Mouse (Mus musculus) hindbrain, embryonic 11.5 days (tissue): Measurements from ENCODE around the gene Prickle1. TPM values are rescaled to one million over a fixed set of nuclear protein-coding genes. Genes with fewer than 3 reads are reported as not detected.

ENCODE experiments used
- ATAC-seq: fragments of 200-750 bp; cut with Nextera tagmentation; 2 replicates; pipeline ENCODE4 v1.8.0; 2017; ENCODE audit warnings: mild to moderate bottlenecking, moderate TSS enrichment, moderate library complexity; ENCODE audit not compliant: low FRiP score
- DNase-seq: peaks from one replicate; pipeline ENCODE4 v3.0.0-alpha.2; 2015; ENCODE audit warnings: low spot score
- H3K27ac ChIP-seq: fragments of 300-500 bp; sonication (generic); 2 replicates; pipeline ENCODE4 v1.5.1; 2014; ENCODE audit warnings: mild to moderate bottlenecking, low read depth, low read length
- H3K27me3 ChIP-seq: fragments of 300-500 bp; sonication (generic); 2 replicates; pipeline ENCODE4 v1.6.1; 2014; ENCODE audit warnings: mild to moderate bottlenecking, low read length, moderate library complexity, mixed read lengths; ENCODE audit not compliant: control insufficient read depth, insufficient read depth
- H3K36me3 ChIP-seq: fragments of 300-500 bp; sonication (generic); 2 replicates; pipeline ENCODE4 v1.6.1; 2014; ENCODE audit warnings: mild to moderate bottlenecking, low read length, moderate library complexity, mixed read lengths; ENCODE audit not compliant: control insufficient read depth, insufficient read depth
- H3K4me1 ChIP-seq: fragments of 300-500 bp; sonication (generic); replicated peaks from 2 replicates; pipeline ENCODE4 v1.6.1; 2014; ENCODE audit warnings: low read length, mixed read lengths; ENCODE audit not compliant: control insufficient read depth, insufficient read depth
- H3K4me2 ChIP-seq: fragments of 300-500 bp; sonication (generic); replicated peaks from 2 replicates; pipeline ENCODE4 v1.6.1; 2014; ENCODE audit warnings: mild to moderate bottlenecking, low read depth, low read length
- H3K4me3 ChIP-seq: fragments of 300-500 bp; sonication (generic); 2 replicates; pipeline ENCODE4 v1.5.1; 2014; ENCODE audit warnings: low read depth, low read length
- H3K9ac ChIP-seq: fragments of 300-500 bp; sonication (generic); 2 replicates; pipeline ENCODE4 v1.6.1; 2014; ENCODE audit warnings: low read depth, low read length
- H3K9me3 ChIP-seq: fragments of 300-500 bp; sonication (generic); 2 replicates; pipeline ENCODE4 v1.6.1; 2016; ENCODE audit warnings: low read length; ENCODE audit not compliant: control insufficient read depth
- WGBS: fragments of 180-500 bp; shearing (Covaris S2); extraction: QIAGEN DNeasy Blood & Tissue Kit; methylation state at CpG from one replicate; pipeline ENCODE4 v1.1.7; 2014; 5-methylcytosine and 5-hydroxymethylcytosine counted together
- polyA plus RNA-seq: library from polyadenylated mRNA; unstranded; fragments of >200 nt; fragmentation: Nextera tagmentation; extraction: Ambion mirVana; gene quantifications from 2 replicates; pipeline ENCODE4 v1.2.1, GENCODE M21; 2014

The Prickle1 gene
- polyA plus RNA-seq, 1 experiment from 2014 or later: 17.7 TPM

- H3K4me1 ChIP-seq: no peaks in the 10 kb centered on the region
- no peak overlapping the region for H3K9ac ChIP-seq
- DNase-seq: no peak
- no peak overlapping the region for H3K4me3 ChIP-seq
- ATAC-seq: no peak
- WGBS: 88% methylated on average over 4 of the region's 4 CpGs
- no peak overlapping the region for H3K27ac ChIP-seq
- H3K27me3 ChIP-seq: no peaks in the 10 kb centered on the region
- no peak overlapping the region for H3K4me2 ChIP-seq
- H3K36me3 ChIP-seq: no peaks in the 10 kb centered on the region
- no peaks in the 10 kb centered on the region for H3K9me3 ChIP-seq
These were observed 106.1 kb downstream of the Prickle1 start for GRCm38 (mm10) chr15:93489597-93489996.

DNA sequence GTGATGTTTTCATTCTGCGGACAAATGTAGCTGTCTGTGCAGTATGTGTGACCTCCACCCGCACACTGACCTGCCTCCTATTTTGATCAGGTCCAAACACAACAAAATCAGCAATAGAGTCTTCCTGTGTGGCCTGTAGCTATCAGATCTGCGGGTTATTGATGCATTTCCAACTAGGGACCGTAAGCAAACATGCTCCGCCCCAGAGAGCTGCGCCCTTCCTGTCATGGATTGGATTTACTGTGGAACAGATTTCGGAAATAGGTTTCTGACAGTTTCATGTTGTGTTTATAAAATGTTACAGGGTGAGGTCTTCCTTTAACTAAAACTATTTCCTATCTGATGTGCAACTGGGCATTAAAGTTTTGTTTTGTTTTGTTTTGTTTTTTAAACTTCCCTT lies 109.6 kb downstream of the Prickle1 start:
- ATAC-seq (no peak), DNase-seq (no peak)
- no peak overlapping the region for H3K4me3 ChIP-seq
- H3K4me2 ChIP-seq: no peak overlapping the region
- 86% methylated on average over 7 of the region's 7 CpGs for WGBS
- no peak overlapping the region for H3K9ac ChIP-seq
- H3K27me3 ChIP-seq: no peaks in the 10 kb centered on the region
- no peaks in the 10 kb centered on the region for H3K9me3 ChIP-seq
- no peaks in the 10 kb centered on the region for H3K4me1 ChIP-seq
- H3K36me3 ChIP-seq: no peaks in the 10 kb centered on the region
- H3K27ac ChIP-seq: no peak overlapping the region

- H3K9me3 ChIP-seq: no peaks in the 10 kb centered on the region
- DNase-seq (no peak), ATAC-seq (no peak)
- H3K27ac ChIP-seq: no peak overlapping the region
- WGBS: 84% methylated on average over 3 of the region's 3 CpGs
- H3K27me3 ChIP-seq: no peaks in the 10 kb centered on the region
- H3K4me3 ChIP-seq: no peak overlapping the region
- H3K4me2 ChIP-seq: no peak overlapping the region
- no peaks in the 10 kb centered on the region for H3K36me3 ChIP-seq
- no peak overlapping the region for H3K9ac ChIP-seq
- no peaks in the 10 kb centered on the region for H3K4me1 ChIP-seq
These were observed 110.4 kb downstream of the Prickle1 start for GRCm38 (mm10) chr15:93485252-93485651.

GRCm38 (mm10) chr15:93484261-93484710 lies 111.4 kb downstream of the Prickle1 start:
- Histone ChIP-seq H3K9me3 (no peaks in the 10 kb centered on the region), H3K27ac (no peak overlapping the region), H3K4me3 (no peak overlapping the region), H3K9ac (no peak overlapping the region), H3K4me2 (no peak overlapping the region), H3K27me3 (no peaks in the 10 kb centered on the region), H3K36me3 (no peaks in the 10 kb centered on the region), H3K4me1 (no peaks in the 10 kb centered on the region)
- 88% methylated on average over 7 of the region's 7 CpGs for WGBS
- DNase-seq: no peak
- ATAC-seq: no peak

- ATAC-seq (no peak), DNase-seq (no peak)
- no peak overlapping the region for H3K4me3 ChIP-seq
- no peak overlapping the region for H3K9ac ChIP-seq
- H3K4me2 ChIP-seq: no peak overlapping the region
- no peaks in the 10 kb centered on the region for H3K27me3 ChIP-seq
- WGBS: 91% methylated on average over 10 of the region's 10 CpGs
- no peaks in the 10 kb centered on the region for H3K4me1 ChIP-seq
- H3K9me3 ChIP-seq: no peaks in the 10 kb centered on the region
- H3K36me3 ChIP-seq: no peaks in the 10 kb centered on the region
- H3K27ac ChIP-seq: no peak overlapping the region
These were observed 114.6 kb downstream of the Prickle1 start for GRCm38 (mm10) chr15:93481112-93481511.

DNA sequence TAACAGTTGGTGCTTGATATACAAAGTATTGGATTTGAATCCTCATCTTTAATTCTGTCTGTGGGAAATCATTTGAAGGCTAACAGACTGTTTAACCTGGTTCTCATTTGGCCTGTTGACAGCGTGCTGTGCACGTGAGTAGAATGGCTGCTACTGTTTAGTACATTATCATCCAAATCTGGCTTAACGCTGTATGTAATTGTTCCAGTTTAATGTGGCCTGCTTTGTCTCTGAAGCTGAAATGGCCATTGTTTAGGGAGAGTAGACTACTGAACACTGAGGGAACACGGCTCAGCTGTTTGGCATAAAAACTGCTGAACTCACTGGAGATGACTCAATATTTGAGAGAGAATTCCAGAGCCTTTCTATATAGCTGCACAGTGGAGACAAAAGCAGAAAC lies 116.2 kb downstream of the Prickle1 start:
- no peaks in the 10 kb centered on the region for H3K9me3 ChIP-seq
- 67% methylated on average over 4 of the region's 4 CpGs for WGBS
- DNase-seq: no peak

DNA sequence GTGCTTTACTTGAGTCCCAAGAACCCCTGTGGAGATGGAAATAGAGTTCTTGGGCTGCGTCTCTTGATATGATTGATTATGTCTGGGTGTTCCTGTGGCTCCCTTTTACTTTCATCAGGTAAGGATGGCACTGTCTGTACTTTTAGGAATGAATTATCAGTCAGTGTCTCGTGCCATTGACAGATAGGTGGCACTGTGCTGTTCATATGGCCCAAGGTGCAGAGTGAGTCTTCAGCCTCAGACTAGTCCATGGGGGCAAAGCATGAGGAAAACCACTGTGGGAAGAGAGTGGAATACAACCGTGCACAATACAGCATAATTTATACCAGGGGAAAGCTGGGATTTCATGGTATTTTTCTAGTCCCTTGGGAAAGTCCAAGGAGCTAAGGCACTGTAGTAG lies 117.0 kb downstream of the Prickle1 start:
- DNase-seq (no peak), ATAC-seq (no peak)
- H3K27ac ChIP-seq: no peak overlapping the region
- H3K9me3 ChIP-seq: no peaks in the 10 kb centered on the region
- H3K9ac ChIP-seq: no peak overlapping the region
- H3K27me3 ChIP-seq: no peaks in the 10 kb centered on the region
- H3K36me3 ChIP-seq: no peaks in the 10 kb centered on the region
- H3K4me3 ChIP-seq: no peak overlapping the region
- H3K4me2 ChIP-seq: no peak overlapping the region
- WGBS: 85% methylated on average over 3 of the region's 3 CpGs
- H3K4me1 ChIP-seq: no peaks in the 10 kb centered on the region

More for the DNA sequence above, 116.2 kb downstream of the Prickle1 start:
- Histone ChIP-seq H3K27ac (no peak overlapping the region), H3K4me2 (no peak overlapping the region), H3K4me1 (no peaks in the 10 kb centered on the region), H3K27me3 (no peaks in the 10 kb centered on the region), H3K4me3 (no peak overlapping the region), H3K9ac (no peak overlapping the region), H3K36me3 (no peaks in the 10 kb centered on the region)
- ATAC-seq: no peak

DNA sequence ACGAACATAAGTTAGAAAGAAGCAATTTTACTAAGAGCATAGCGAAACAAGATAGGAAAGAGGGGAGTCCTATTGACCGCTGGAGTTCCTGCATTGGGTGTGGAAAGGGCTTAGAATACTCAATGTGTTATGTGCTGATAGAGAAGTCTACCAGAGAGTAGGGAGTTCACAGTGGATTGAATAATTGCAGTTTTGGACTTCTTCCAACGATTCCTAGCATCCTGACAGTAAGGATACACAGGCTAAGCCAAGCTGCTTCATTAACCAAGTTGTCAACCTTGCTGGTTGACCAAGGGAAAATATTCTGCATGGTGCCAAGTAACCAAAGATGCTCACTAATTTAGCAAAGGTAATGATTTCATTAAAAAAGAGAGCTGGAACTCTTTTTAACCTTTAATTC lies 118.0 kb downstream of the Prickle1 start:
- Histone ChIP-seq H3K4me3 (no peak overlapping the region), H3K4me2 (no peak overlapping the region), H3K9ac (no peak overlapping the region), H3K4me1 (no peaks in the 10 kb centered on the region), H3K27me3 (no peaks in the 10 kb centered on the region), H3K36me3 (no peaks in the 10 kb centered on the region), H3K27ac (no peak overlapping the region), H3K9me3 (no peaks in the 10 kb centered on the region)
- ATAC-seq: no peak
- DNase-seq: no peak
- WGBS: 91% methylated on average over 4 of the region's 4 CpGs

- no peak overlapping the region for H3K27ac ChIP-seq
- H3K9ac ChIP-seq: no peak overlapping the region
- ATAC-seq (no peak), DNase-seq (no peak)
- H3K36me3 ChIP-seq: no peaks in the 10 kb centered on the region
- no peaks in the 10 kb centered on the region for H3K9me3 ChIP-seq
- no peaks in the 10 kb centered on the region for H3K27me3 ChIP-seq
- no peak overlapping the region for H3K4me2 ChIP-seq
- WGBS: 86% methylated on average over 8 of the region's 8 CpGs
- H3K4me1 ChIP-seq: no peaks in the 10 kb centered on the region
- H3K4me3 ChIP-seq: no peak overlapping the region
These were observed 120.0 kb downstream of the Prickle1 start for GRCm38 (mm10) chr15:93475688-93476087.
